Mouse (Mus musculus) small intestine, adult 2 months (tissue): ENCODE measurements at regions not wholly inside any gene's neighbourhood (a gene's known extent, or its start where the extent isn't known, plus 50 kb on each side); places are given as distances from the start of the nearest gene placed in this dataset.

Source experiments
- H3K27ac ChIP-seq: fragments of 200-500 bp; 2 replicates; pipeline ENCODE4 v1.5.1; 2012; ENCODE audit warnings: low read depth, low read length, control low read depth, inconsistent platforms; ENCODE audit not compliant: insufficient read depth
- H3K27me3 ChIP-seq: fragments of 200-500 bp; 2 replicates; pipeline ENCODE4 v1.6.1; 2012; ENCODE audit warnings: mild to moderate bottlenecking, moderate library complexity, low read length, inconsistent platforms; ENCODE audit not compliant: control insufficient read depth, insufficient read depth
- H3K36me3 ChIP-seq: fragments of 200-500 bp; 2 replicates; pipeline ENCODE4 v1.6.1; 2012; ENCODE audit warnings: mild to moderate bottlenecking, low read length, control low read depth, inconsistent platforms; ENCODE audit not compliant: control insufficient read depth, insufficient read depth
- H3K4me1 ChIP-seq: fragments of 200-500 bp; 2 replicates; pipeline ENCODE4 v1.6.1; 2012; ENCODE audit warnings: low read length, inconsistent platforms, mixed read lengths; ENCODE audit not compliant: control insufficient read depth, insufficient read depth, insufficient read length
- H3K4me3 ChIP-seq: fragments of 200-500 bp; 2 replicates; pipeline ENCODE4 v1.5.1; 2012; ENCODE audit warnings: low read depth, mild to moderate bottlenecking, control low read depth, inconsistent platforms, low read length, moderate library complexity
- CTCF ChIP-seq: fragments of 200-500 bp; IDR thresholded peaks from 2 replicates; pipeline ENCODE4 v1.5.1; 2012; ENCODE audit warnings: low read depth, mild to moderate bottlenecking, control low read depth, inconsistent platforms, low read length, moderate library complexity, mixed read lengths; ENCODE audit not compliant: insufficient replicate concordance, insufficient read length; ENCODE audit errors: extremely low read depth
- POLR2A ChIP-seq: fragments of 200-500 bp; IDR thresholded peaks from 2 replicates; pipeline ENCODE4 v1.6.1; 2012; ENCODE audit warnings: low read depth, mild to moderate bottlenecking, control low read depth, inconsistent platforms, low read length, moderate library complexity
- WGBS: fragments of 180-500 bp; shearing (Covaris S2); methylation state at CpG from one replicate; pipeline ENCODE4 v1.1.7; 2018; 5-methylcytosine and 5-hydroxymethylcytosine counted together

GRCm38 (mm10) chr17:45966736-45967135 lies 65.4 kb downstream of the Vegfa start:
- TF ChIP-seq CTCF (no peak), POLR2A (no peak)
- 86% methylated on average over 4 of the region's 4 CpGs for WGBS
- Histone ChIP-seq H3K4me3 (no peak overlapping the region), H3K36me3 (no peaks in the 10 kb centered on the region), H3K27me3 (no peaks in the 10 kb centered on the region), H3K27ac (no peak overlapping the region), H3K4me1 (peaks cover 24% of the 10 kb centered on the region)

DNA sequence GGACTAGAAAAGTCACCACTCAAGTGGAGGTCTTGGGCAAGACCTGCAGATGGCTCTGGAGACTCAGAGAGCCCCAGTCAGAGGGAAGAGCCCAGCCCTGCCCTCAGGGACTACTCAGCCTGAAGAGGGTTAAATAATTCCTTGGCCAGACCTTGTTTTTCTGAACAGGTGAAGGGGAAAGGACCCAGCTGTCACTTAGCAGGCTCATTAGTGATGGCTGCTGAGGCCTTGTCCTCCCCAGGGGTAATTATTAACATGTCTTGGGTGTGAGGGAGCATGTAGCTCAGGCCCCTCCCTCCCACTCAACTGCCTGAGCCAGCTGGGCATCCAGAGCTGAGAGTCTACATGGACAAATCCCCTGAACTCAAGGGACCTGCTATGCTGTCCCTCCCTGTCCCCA lies 68.1 kb downstream of the Vegfa start:
- no peak overlapping the region for H3K27ac ChIP-seq
- H3K4me1 ChIP-seq, result peaks cover 9% of the 10 kb centered on the region
- no peak overlapping the region for H3K4me3 ChIP-seq
- TF ChIP-seq CTCF (no peak), POLR2A (0 out of 2 replicates have a peak, but pooled peaks have one; percentile 13)
- H3K27me3 ChIP-seq, result no peaks in the 10 kb centered on the region
- H3K36me3 ChIP-seq, result no peaks in the 10 kb centered on the region

DNA sequence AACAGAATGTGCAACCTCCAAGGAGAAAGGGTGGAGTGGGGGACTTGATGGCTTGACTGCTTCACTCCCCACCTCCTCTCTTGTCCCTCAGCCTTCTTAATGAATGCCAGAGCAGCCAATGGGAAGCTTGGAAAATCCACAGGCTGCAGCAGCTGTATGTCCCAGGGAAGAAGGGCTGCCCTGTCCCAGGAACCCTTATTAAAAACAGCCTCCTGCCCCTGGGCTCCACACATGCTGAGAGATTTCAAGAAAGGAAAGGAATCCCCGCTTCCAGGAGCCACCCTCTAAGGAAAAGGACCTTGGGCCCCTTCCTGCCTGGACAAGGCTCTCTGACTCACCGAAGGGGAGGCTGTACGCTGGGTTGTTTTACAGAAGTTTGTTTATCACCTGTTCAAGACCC lies 68.8 kb downstream of the Vegfa start:
- 74% methylated on average over 3 of the region's 3 CpGs for WGBS
- no peak overlapping the region for H3K4me3 ChIP-seq
- no peak overlapping the region for H3K27ac ChIP-seq
- TF ChIP-seq POLR2A, result no peak
- TF ChIP-seq CTCF, result no peak
- no peaks in the 10 kb centered on the region for H3K27me3 ChIP-seq
- peaks cover 11% of the 10 kb centered on the region for H3K4me1 ChIP-seq
- H3K36me3 ChIP-seq, result no peaks in the 10 kb centered on the region

- H3K27me3 ChIP-seq, result no peaks in the 10 kb centered on the region
- no peak overlapping the region for H3K27ac ChIP-seq
- no peaks in the 10 kb centered on the region for H3K36me3 ChIP-seq
- TF ChIP-seq POLR2A (no peak), CTCF (no peak)
- H3K4me1 ChIP-seq, result peaks cover 15% of the 10 kb centered on the region
- no peak overlapping the region for H3K4me3 ChIP-seq
- WGBS, result 80% methylated on average over 16 of the region's 16 CpGs
These were observed 70.4 kb downstream of the Vegfa start for GRCm38 (mm10) chr17:45961626-45962319.

GRCm38 (mm10) chr17:45958094-45958881 lies 73.9 kb downstream of the Vegfa start:
- Histone ChIP-seq H3K36me3 (no peaks in the 10 kb centered on the region), H3K4me1 (peaks cover 9% of the 10 kb centered on the region), H3K27me3 (no peaks in the 10 kb centered on the region), H3K4me3 (no peak overlapping the region), H3K27ac (peak overlapping the region; percentile 75)
- 67% methylated on average over 7 of the region's 7 CpGs for WGBS
- TF ChIP-seq POLR2A (no peak), CTCF (no peak)

DNA sequence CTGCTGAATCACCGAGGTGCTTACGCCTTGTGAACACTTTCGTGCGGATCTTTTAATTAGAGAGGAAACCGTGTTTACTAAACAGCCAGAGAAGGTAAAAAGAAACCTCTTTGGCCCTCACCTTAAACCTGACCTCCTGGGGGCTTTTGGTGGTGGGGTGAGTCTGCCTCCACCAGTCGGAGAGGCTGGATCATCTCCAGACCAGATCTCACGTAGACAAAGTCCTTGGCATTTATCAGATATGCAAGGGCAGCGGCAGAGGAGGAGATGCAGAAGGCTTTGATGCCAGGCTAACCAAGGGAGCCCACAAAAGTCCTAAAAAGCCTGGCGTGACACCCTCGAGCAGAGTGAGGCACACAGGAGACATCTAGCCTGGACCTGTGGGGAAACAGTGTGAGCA lies 76.7 kb downstream of the Vegfa start:
- no peaks in the 10 kb centered on the region for H3K36me3 ChIP-seq
- WGBS, result 70% methylated on average over 10 of the region's 10 CpGs
- no peak overlapping the region for H3K27ac ChIP-seq
- TF ChIP-seq POLR2A (no peak), CTCF (no peak)
- H3K4me3 ChIP-seq, result no peak overlapping the region
- H3K27me3 ChIP-seq, result no peaks in the 10 kb centered on the region
- peaks cover 17% of the 10 kb centered on the region for H3K4me1 ChIP-seq

- TF ChIP-seq CTCF (no peak), POLR2A (no peak)
- H3K4me3 ChIP-seq, result no peak overlapping the region
- 84% methylated on average over 7 of the region's 7 CpGs for WGBS
- H3K27me3 ChIP-seq, result no peaks in the 10 kb centered on the region
- no peaks in the 10 kb centered on the region for H3K36me3 ChIP-seq
- H3K27ac ChIP-seq, result no peak overlapping the region
- peaks cover 19% of the 10 kb centered on the region for H3K4me1 ChIP-seq
These were observed 77.3 kb downstream of the Vegfa start for GRCm38 (mm10) chr17:45954824-45955223.
